Mouse (Mus musculus) ES-E14 (cell line): Measurements from ENCODE around the gene Homer2.

ENCODE experiments used
- CHD2 ChIP-seq: IDR thresholded peaks from 2 replicates; pipeline ENCODE4 v1.6.1; 2014; ENCODE audit warnings: mild to moderate bottlenecking, low read depth, low read length, inconsistent platforms
- HCFC1 ChIP-seq: IDR thresholded peaks from 2 replicates; pipeline ENCODE4 v1.6.1; 2012; ENCODE audit warnings: low read length, inconsistent platforms, borderline replicate concordance; ENCODE audit not compliant: insufficient read depth
- MAFK ChIP-seq: IDR thresholded peaks from 2 replicates; pipeline ENCODE4 v1.6.1; 2014; ENCODE audit warnings: mild to moderate bottlenecking, low read depth, low read length, inconsistent platforms; ENCODE audit not compliant: insufficient read depth
- ZC3H11A ChIP-seq: IDR thresholded peaks from 2 replicates; pipeline ENCODE4 v1.6.1; 2012; ENCODE audit warnings: low read depth, mild to moderate bottlenecking, inconsistent platforms, low read length, borderline replicate concordance

- TF ChIP-seq HCFC1: no peak
- TF ChIP-seq CHD2: no peak
- peak; percentile 71 for TF ChIP-seq ZC3H11A
- TF ChIP-seq MAFK: no peak
Measured at GRCm38 (mm10) chr7:81554369-81554768, 153.0 kb downstream of the Homer2 start.
